Mouse (Mus musculus): ENCODE results near the gene Nsun4. TPM values are rescaled to one million over a fixed set of nuclear protein-coding genes. Genes with fewer than 3 reads are reported as not detected.

The Nsun4 gene
- total and polyA plus RNA-seq, 3 experiments = 11.8 to 14.9 TPM; not detected in 1

- TF ChIP-seq MXI1 (IDR thresholded peaks at IDR 0.05; ENCODE audit: low read depth, low read length) (no peak), RAD21 (IDR thresholded peaks at IDR 0.05; ENCODE audit: low read depth, low read length) (peak; percentile 40), SMC3 (IDR thresholded peaks at IDR 0.05; ENCODE audit: low read depth, low read length) (0 out of 2 replicates have a peak, but pooled peaks have one; percentile 22), CTCF (IDR thresholded peaks at IDR 0.05 in 2 of 3, conservative IDR thresholded peaks at IDR 0.05 in 1 of 3; ENCODE audit: control insufficient read depth in 1 of 3, insufficient read depth in 1 of 3, low read depth in 2 of 3, low read length in 3 of 3, poor library complexity in 1 of 3, severe bottlenecking in 1 of 3) (peak in 1 of 3 experiments; percentile 44; a peak in 3 of 6 replicates)
- Histone ChIP-seq H3K27ac (ENCODE audit: control insufficient read depth, low read depth, low read length) (peak overlapping the region; percentile 96), H3K27me3 (ENCODE audit: control insufficient read depth in 1 of 2, insufficient read depth in 2 of 2, low read length in 2 of 2) (no peaks in the 10 kb centered on the region), H3K4me1 (ENCODE audit: control insufficient read depth in 1 of 2, insufficient read depth in 2 of 2, low read length in 2 of 2) (peaks cover 13 to 14% of the 10 kb centered on the region in 2 experiments), H3K9ac (ENCODE audit: control insufficient read depth, low read depth, low read length, poor library complexity, severe bottlenecking) (peak overlapping the region; percentile 81), H3K9me3 (replicated peaks; ENCODE audit: insufficient read depth, low read length) (no peaks in the 10 kb centered on the region), H3K4me3 (ENCODE audit: control insufficient read depth in 1 of 2, insufficient read depth in 1 of 2, low read depth in 2 of 2, low read length in 2 of 2) (peak overlapping the region; percentile 64 to 81), H3K36me3 (ENCODE audit: control insufficient read depth in 1 of 2, insufficient read depth in 2 of 2, low read length in 2 of 2) (peaks cover 0 to 11% of the 10 kb centered on the region in 2 experiments; a peak in 2 of 4 replicates), H3K79me2 (ENCODE audit: control insufficient read depth, insufficient read depth, low read length, poor library complexity) (no peaks in the 10 kb centered on the region; the same call in 1 of the 2 replicates)
- peak; percentile 40 for DNase-seq (ENCODE audit: low read depth, low spot score)
These were observed 966 bp downstream of the Nsun4 start for GRCm38 (mm10) chr4:116052526-116053293.

GRCm38 (mm10) chr4:116049211-116049610 lies 4.5 kb downstream of the Nsun4 start:
- no peak overlapping the region for H3K27ac ChIP-seq (ENCODE audit: control insufficient read depth, low read depth, low read length)
- peaks cover 0 to 23% of the 10 kb centered on the region in 2 experiments; a peak in 2 of 4 replicates for H3K36me3 ChIP-seq (ENCODE audit: control insufficient read depth in 1 of 2, insufficient read depth in 2 of 2, low read length in 2 of 2)
- no peaks in the 10 kb centered on the region for H3K9me3 ChIP-seq (replicated peaks; ENCODE audit: insufficient read depth, low read length)
- no peaks in the 10 kb centered on the region; the same call in 1 of the 2 replicates for H3K79me2 ChIP-seq (ENCODE audit: control insufficient read depth, insufficient read depth, low read length, poor library complexity)
- H3K9ac ChIP-seq (ENCODE audit: control insufficient read depth, low read depth, low read length, poor library complexity, severe bottlenecking) = no peak overlapping the region
- no peaks in the 10 kb centered on the region for H3K27me3 ChIP-seq (ENCODE audit: control insufficient read depth in 1 of 2, insufficient read depth in 2 of 2, low read length in 2 of 2)
- TF ChIP-seq SMC3 (IDR thresholded peaks at IDR 0.05; ENCODE audit: low read depth, low read length) = no peak
- TF ChIP-seq GABPA (IDR thresholded peaks at IDR 0.05; ENCODE audit: low read depth, low read length) = no peak
- no peak for TF ChIP-seq POLR2AphosphoS5 (IDR thresholded peaks at IDR 0.05; ENCODE audit: borderline replicate concordance, low read depth, low read length)
- no peak for TF ChIP-seq POLR2AphosphoS2 (IDR thresholded peaks at IDR 0.05; ENCODE audit: low read length)
- TF ChIP-seq SIN3A (IDR thresholded peaks at IDR 0.05; ENCODE audit: low read length) = no peak
- no peak for TF ChIP-seq ZC3H11A (IDR thresholded peaks at IDR 0.05; ENCODE audit: low read depth, low read length)
- TF ChIP-seq TBP (IDR thresholded peaks at IDR 0.05; ENCODE audit: low read depth, low read length) = no peak
- H3K4me3 ChIP-seq (ENCODE audit: control insufficient read depth in 1 of 2, insufficient read depth in 1 of 2, low read depth in 2 of 2, low read length in 2 of 2) = no peak overlapping the region
- no peak for DNase-seq (ENCODE audit: low read depth, low spot score)
- H3K4me1 ChIP-seq (ENCODE audit: control insufficient read depth in 1 of 2, insufficient read depth in 2 of 2, low read length in 2 of 2) = peaks cover 24% of the 10 kb centered on the region in 2 experiments

GRCm38 (mm10) chr4:116048130-116048920 lies 5.4 kb downstream of the Nsun4 start:
- Histone ChIP-seq H3K79me2 (ENCODE audit: control insufficient read depth, insufficient read depth, low read length, poor library complexity) (no peaks in the 10 kb centered on the region; the same call in 1 of the 2 replicates), H3K4me3 (ENCODE audit: control insufficient read depth in 1 of 2, insufficient read depth in 1 of 2, low read depth in 2 of 2, low read length in 2 of 2) (no peak overlapping the region), H3K27me3 (ENCODE audit: control insufficient read depth in 1 of 2, insufficient read depth in 2 of 2, low read length in 2 of 2) (no peaks in the 10 kb centered on the region), H3K9ac (ENCODE audit: control insufficient read depth, low read depth, low read length, poor library complexity, severe bottlenecking) (no peak overlapping the region), H3K36me3 (ENCODE audit: control insufficient read depth in 1 of 2, insufficient read depth in 2 of 2, low read length in 2 of 2) (peaks cover 0 to 23% of the 10 kb centered on the region in 2 experiments; a peak in 2 of 4 replicates), H3K9me3 (replicated peaks; ENCODE audit: insufficient read depth, low read length) (no peaks in the 10 kb centered on the region), H3K27ac (ENCODE audit: control insufficient read depth, low read depth, low read length) (no peak overlapping the region), H3K4me1 (ENCODE audit: control insufficient read depth in 1 of 2, insufficient read depth in 2 of 2, low read length in 2 of 2) (peaks cover 24% of the 10 kb centered on the region in 2 experiments)
- no peak for DNase-seq (ENCODE audit: low read depth, low spot score)
- TF ChIP-seq TBP (IDR thresholded peaks at IDR 0.05; ENCODE audit: low read depth, low read length) = no peak
- TF ChIP-seq KAT2A (conservative IDR thresholded peaks at IDR 0.05; ENCODE audit: low read depth, low read length) = no peak
- TF ChIP-seq UBTF (IDR thresholded peaks at IDR 0.05; ENCODE audit: borderline replicate concordance, insufficient read depth, low read depth, low read length) = no peak
- no peak for TF ChIP-seq RCOR1 (IDR thresholded peaks at IDR 0.05; ENCODE audit: low read depth, low read length)
- TF ChIP-seq CTCF (IDR thresholded peaks at IDR 0.05 in 2 of 3, conservative IDR thresholded peaks at IDR 0.05 in 1 of 3; ENCODE audit: control insufficient read depth in 1 of 3, insufficient read depth in 1 of 3, low read depth in 2 of 3, low read length in 3 of 3, poor library complexity in 1 of 3, severe bottlenecking in 1 of 3) = no peak
- TF ChIP-seq NELFE (IDR thresholded peaks at IDR 0.05; ENCODE audit: low read depth, low read length) = no peak; the same call in 1 of the 2 replicates
- TF ChIP-seq USF1 (IDR thresholded peaks at IDR 0.05; ENCODE audit: low read depth, low read length) = peak; percentile 76; the same call in 1 of the 2 replicates
- TF ChIP-seq TCF12 (IDR thresholded peaks at IDR 0.05; ENCODE audit: low read depth, low read length) = no peak
- TF ChIP-seq EP300 (IDR thresholded peaks at IDR 0.05; ENCODE audit: low read depth in 1 of 2, low read length in 2 of 2) = no peak
- TF ChIP-seq ETS1 (IDR thresholded peaks at IDR 0.05; ENCODE audit: low read depth, low read length) = peak; percentile 25; the same call in 1 of the 2 replicates
- no peak for TF ChIP-seq BHLHE40 (IDR thresholded peaks at IDR 0.05; ENCODE audit: borderline replicate concordance, low read depth, low read length)
- no peak for TF ChIP-seq CHD1 (IDR thresholded peaks at IDR 0.05; ENCODE audit: low read depth, low read length)
- no peak for TF ChIP-seq SMC3 (IDR thresholded peaks at IDR 0.05; ENCODE audit: low read depth, low read length)
- TF ChIP-seq GATA1 (IDR thresholded peaks at IDR 0.05; ENCODE audit: low read depth, low read length) = 0 out of 2 replicates have a peak, but pooled peaks have one; percentile 16
- no peak for TF ChIP-seq POLR2AphosphoS5 (IDR thresholded peaks at IDR 0.05; ENCODE audit: borderline replicate concordance, low read depth, low read length)

All from MEL (cell line).